Comparison of ENCODE assay signal across 20 mouse cellular contexts in the genomic region with DNA sequence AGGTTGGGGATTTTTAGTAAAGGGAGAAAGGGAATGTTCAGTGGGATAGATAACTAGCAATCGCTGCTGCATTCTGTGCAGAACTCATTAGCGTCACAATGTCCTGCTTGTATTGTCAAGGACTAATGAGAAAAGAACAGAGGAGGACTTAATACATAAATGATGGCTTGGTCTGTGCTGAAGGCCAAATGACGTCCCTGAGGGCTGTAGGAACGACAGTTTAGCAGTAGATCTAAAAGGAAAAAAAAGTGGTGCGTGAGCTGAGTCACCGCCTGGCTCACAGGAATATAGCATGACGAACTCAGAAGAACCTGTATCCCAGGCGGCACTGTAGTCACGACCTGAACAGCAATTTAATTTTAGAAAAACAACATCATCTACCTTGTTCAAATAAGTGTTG.
DNase-seq lines count a peak whose midpoint lies in the region; ATAC-seq and TF ChIP-seq lines count a peak whose summit lies in the region.
"Had no signal": no experiment of that assay in that cellular context is flagged by ENCODE, and none has a peak within 500 bp of the region (broad histone marks: within the 10 kb centered on the region; RNA-seq: fewer than 3 reads in every experiment).

No protein-coding gene starts in this region.

- no peaks in the 10 kb centered on the region for H3K36me3 ChIP-seq in midbrain, embryonic 14.5 days (ENCODE audit: control insufficient read depth, insufficient read depth, low read length)
- no peaks in the 10 kb centered on the region for H3K36me3 ChIP-seq in midbrain, postnatal 0 days (ENCODE audit: insufficient read depth, low read length)
- H3K36me3 ChIP-seq: embryonic facial prominence, embryonic 13.5 days; forebrain, embryonic 12.5 days; heart, embryonic 10.5 days had no signal

- TF ChIP-seq CTCF in midbrain, postnatal 0 days (IDR thresholded peaks at IDR 0.05): no peak

- H3K27me3 ChIP-seq in midbrain, embryonic 14.5 days (ENCODE audit: control insufficient read depth, insufficient read depth, low read length): no peaks in the 10 kb centered on the region
- H3K27me3 ChIP-seq in midbrain, postnatal 0 days (ENCODE audit: insufficient read depth, low read length): no peaks in the 10 kb centered on the region
- H3K27me3 ChIP-seq: embryonic facial prominence, embryonic 13.5 days; forebrain, embryonic 12.5 days had no signal

- no peaks in the 10 kb centered on the region for H3K4me1 ChIP-seq in midbrain, embryonic 14.5 days (ENCODE audit: control insufficient read depth, insufficient read depth, low read length)
- no peaks in the 10 kb centered on the region for H3K4me1 ChIP-seq in midbrain, postnatal 0 days (ENCODE audit: insufficient read depth, low read length)
- H3K4me1 ChIP-seq: embryonic facial prominence, embryonic 13.5 days; forebrain, embryonic 12.5 days; heart, embryonic 10.5 days had no signal

- no peak overlapping the region for H3K9ac ChIP-seq in midbrain, embryonic 14.5 days (replicated peaks; ENCODE audit: low read length)
- no peak overlapping the region for H3K9ac ChIP-seq in midbrain, postnatal 0 days (replicated peaks; ENCODE audit: low read length, poor library complexity, severe bottlenecking)
- H3K9ac ChIP-seq: embryonic facial prominence, embryonic 13.5 days; forebrain, embryonic 12.5 days; hindbrain, embryonic 14.5 days had no signal

- no peak overlapping the region for H3K4me2 ChIP-seq in midbrain, embryonic 14.5 days (ENCODE audit: low read length)
- no peak overlapping the region for H3K4me2 ChIP-seq in midbrain, postnatal 0 days (ENCODE audit: low read depth, low read length, poor library complexity, severe bottlenecking)
- H3K4me2 ChIP-seq: embryonic facial prominence, embryonic 13.5 days; forebrain, embryonic 12.5 days; hindbrain, embryonic 14.5 days had no signal

- H3K9me3 ChIP-seq in midbrain, embryonic 14.5 days (ENCODE audit: control insufficient read depth, low read length): no peaks in the 10 kb centered on the region
- H3K9me3 ChIP-seq in midbrain, postnatal 0 days (ENCODE audit: low read length): no peaks in the 10 kb centered on the region
- H3K9me3 ChIP-seq: embryonic facial prominence, embryonic 13.5 days; forebrain, embryonic 12.5 days; heart, embryonic 10.5 days had no signal

- no peak for ATAC-seq in midbrain, embryonic 14.5 days (ENCODE audit: low FRiP score, low TSS enrichment)
- ATAC-seq in midbrain, postnatal 0 days (ENCODE audit: low FRiP score): no peak
- ATAC-seq: forebrain, embryonic 16.5 days; intestine, embryonic 16.5 days had no signal

- peak; percentile 59 for DNase-seq in adrenal gland, adult 2 months
- no peak for DNase-seq in adrenal gland, postnatal 4 days (ENCODE audit: low spot score in 2 of 2)
- peak; percentile 3 for DNase-seq in midbrain, embryonic 14.5 days
- no peak for DNase-seq in midbrain, postnatal 0 days (ENCODE audit: low spot score)
- peak; percentile 46 for DNase-seq in adrenal gland, postnatal 14 days
- DNase-seq in retina, embryonic 14.5 days (ENCODE audit: low spot score): peak; percentile 6
- DNase-seq in kidney, postnatal 25 days: no peak
- DNase-seq in thymus, postnatal 10 days (ENCODE audit: low spot score in 2 of 2): no peak
- DNase-seq: cerebellum, adult 11-12 months; cerebellum, adult 9-10 months; cerebellum, postnatal 36 days; gastrocnemius, postnatal 10 days; heart, adult 18-20 months; heart, postnatal 10 days had no signal

- H3K27ac ChIP-seq in midbrain, embryonic 14.5 days (replicated peaks; ENCODE audit: low read depth, low read length): no peak overlapping the region
- no peak overlapping the region for H3K27ac ChIP-seq in midbrain, postnatal 0 days (ENCODE audit: low read depth, low read length)
- H3K27ac ChIP-seq: embryonic facial prominence, embryonic 13.5 days; forebrain, embryonic 12.5 days; heart, embryonic 10.5 days; hindbrain, embryonic 14.5 days had no signal

- 50% methylated on average over 9 of the region's 9 CpGs for WGBS in midbrain, embryonic 14.5 days
- 43% methylated on average over 9 of the region's 9 CpGs for WGBS in midbrain, postnatal 0 days

- H3K4me3 ChIP-seq in midbrain, embryonic 14.5 days (replicated peaks; ENCODE audit: low read depth, low read length): no peak overlapping the region
- no peak overlapping the region for H3K4me3 ChIP-seq in midbrain, postnatal 0 days (ENCODE audit: low read depth, low read length)
- H3K4me3 ChIP-seq: embryonic facial prominence, embryonic 13.5 days; forebrain, embryonic 12.5 days; heart, embryonic 10.5 days had no signal

Comparison
In these comparisons a context has a peak if more than half of its experiments do, and no peak if none do; other contexts are left out.
1. DNase-seq: peak in adrenal gland, adult 2 months (single experiment), midbrain, embryonic 14.5 days (single experiment), adrenal gland, postnatal 14 days (single experiment) and retina, embryonic 14.5 days (single experiment); none in adrenal gland, postnatal 4 days (0 of 2), midbrain, postnatal 0 days (single experiment), kidney, postnatal 25 days (0 of 2) and thymus, postnatal 10 days (0 of 2).